Mouse (Mus musculus) kidney, adult 9 months (tissue): ENCODE results near the gene Vwa3b.

Experiments
- DNase-seq: peaks from one replicate; pipeline ENCODE4 v3.0.0; 2022

Vwa3b gene

DNA sequence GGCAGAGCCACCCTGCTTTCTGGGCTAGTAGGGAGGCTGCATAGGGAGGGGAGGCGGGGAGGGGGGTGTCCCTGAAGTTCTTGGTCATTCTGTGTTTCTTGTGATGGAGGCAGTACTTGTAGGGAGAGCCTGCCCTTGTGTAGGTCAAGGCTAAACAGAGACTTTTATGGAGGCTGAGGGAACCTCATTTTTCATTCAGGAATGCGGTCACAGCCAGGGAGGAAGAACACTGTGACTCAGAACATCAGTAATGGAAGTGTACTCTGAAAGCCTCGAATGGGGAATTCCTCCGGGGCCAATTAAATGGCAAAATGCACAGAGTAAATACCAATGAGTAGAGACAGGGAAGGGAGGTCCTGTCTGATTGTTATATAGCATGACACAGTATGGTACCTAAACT is 37.4 kb downstream of the Vwa3b start:
- DNase-seq: peak; percentile 22

DNA sequence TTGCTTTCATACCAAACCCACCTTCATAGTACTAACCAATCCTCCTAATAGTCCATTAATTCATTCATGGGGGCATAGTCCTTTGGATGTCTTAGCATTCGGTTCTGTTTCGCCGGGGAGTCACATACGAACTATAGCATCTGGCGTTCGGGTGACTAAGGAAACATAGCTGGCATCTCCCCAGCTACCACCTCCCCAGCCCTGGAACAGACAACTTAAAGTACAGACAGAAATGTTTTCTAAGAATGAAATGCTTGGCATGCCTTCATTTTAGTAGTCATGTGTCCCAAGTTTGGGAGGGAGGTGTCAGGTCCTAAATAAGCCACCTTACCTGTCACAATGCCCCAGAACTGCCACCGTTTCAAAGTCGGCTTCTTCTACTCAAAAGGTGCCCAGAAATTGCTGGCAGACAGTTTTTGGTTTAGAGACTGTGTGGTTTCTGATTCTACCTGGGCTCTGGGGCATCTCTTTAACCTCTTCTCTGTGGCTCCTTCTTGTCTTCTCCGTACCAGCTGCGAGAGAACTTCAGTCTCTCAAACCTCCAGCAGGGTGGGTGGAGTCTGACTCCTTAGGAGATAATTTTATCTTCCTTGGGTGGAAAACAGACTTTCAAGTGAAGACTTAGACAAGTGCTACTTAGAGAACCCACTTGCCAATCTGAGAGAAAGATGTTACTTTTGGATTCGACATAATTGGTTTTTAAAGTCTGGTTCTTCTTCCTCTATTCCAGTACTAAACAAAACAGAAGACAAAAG is 39.4 kb downstream of the Vwa3b start:
- DNase-seq: no peak

DNA sequence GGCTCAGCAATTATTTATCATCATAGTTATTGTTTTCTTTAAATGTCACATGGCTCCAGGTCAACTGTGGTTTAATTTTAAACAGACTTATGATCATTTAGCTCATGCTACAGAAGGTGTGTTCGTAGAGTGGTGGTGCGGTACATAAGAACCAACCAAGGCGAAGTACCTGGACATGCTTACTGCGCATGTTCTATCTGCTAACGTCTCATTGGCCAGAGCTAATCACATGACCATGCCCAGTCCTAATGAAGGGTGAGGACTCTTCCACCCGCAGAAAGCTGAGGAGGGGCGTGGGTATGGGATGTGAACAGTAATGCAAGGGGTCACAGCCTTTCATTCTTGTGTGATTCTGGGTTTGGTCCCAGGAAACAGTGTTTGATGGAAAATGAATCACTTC is 49.4 kb downstream of the Vwa3b start:
- no peak for DNase-seq

DNA sequence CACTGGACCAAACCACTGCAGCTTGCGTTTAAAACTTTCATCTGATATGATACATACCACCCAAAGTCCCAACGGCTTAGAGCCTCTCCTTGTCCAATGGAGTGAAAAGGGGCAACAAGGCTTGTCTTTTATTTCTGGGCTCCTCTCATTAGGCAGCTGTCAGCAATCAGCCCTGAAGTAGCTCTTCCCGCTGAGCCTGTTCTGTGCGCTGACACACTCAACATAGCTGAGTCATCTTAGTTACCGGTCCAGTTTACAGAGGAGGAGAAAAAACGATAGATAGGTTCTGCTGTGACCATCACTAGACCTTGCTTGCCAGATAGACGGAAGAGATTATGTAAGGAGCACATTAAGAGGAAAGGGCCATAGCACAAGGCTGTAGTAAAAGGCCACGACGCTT is 50.9 kb downstream of the Vwa3b start:
- DNase-seq: no peak

DNA sequence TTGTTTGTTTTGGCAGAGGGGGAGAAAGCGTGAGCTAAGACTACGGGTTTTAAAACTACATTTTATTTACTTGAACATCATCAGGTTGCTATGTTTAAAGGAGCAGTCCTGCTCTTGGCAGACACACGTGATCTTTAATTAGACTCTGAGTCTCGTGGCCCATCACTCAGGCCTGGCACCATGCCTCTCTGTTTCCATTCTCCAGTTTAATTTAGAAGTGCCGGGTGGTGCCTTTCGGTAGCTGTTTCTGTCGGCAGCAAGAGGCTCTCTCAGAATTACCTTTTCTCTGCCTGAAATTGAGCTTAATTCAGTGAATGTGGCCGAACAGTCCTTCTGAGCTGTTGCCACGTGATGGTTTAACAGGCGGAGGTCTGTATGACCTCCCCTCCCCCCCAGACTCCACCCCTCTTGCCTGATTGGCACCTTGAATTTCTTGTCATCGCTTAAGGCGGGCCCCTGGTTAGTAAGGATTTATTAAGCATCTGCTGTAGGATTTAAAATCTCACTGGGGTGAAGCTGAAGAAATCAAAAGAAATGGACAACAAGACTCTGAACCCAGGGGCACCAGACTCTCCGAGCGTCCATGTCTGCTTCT is 51.7 kb downstream of the Vwa3b start:
- DNase-seq: peak; percentile 40

DNA sequence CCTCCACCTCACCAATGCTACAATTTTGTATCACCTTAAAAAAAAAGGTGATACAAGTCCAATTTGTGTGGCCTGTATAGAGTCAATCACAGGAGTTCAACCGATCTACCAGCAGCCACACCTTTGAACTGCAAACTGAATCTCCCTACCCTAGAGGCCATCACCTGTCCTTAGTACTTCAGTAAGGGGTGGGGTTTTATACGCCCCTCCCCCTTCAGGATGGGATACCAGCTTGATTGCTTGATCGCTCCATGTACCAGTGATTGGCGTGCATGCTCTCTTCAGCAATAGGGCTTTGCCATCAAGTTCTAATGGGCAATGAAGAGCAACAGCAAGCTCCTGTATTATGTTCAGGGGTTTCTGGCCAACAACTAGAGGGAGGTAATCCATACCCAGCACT is 54.0 kb downstream of the Vwa3b start:
- no peak for DNase-seq

DNA sequence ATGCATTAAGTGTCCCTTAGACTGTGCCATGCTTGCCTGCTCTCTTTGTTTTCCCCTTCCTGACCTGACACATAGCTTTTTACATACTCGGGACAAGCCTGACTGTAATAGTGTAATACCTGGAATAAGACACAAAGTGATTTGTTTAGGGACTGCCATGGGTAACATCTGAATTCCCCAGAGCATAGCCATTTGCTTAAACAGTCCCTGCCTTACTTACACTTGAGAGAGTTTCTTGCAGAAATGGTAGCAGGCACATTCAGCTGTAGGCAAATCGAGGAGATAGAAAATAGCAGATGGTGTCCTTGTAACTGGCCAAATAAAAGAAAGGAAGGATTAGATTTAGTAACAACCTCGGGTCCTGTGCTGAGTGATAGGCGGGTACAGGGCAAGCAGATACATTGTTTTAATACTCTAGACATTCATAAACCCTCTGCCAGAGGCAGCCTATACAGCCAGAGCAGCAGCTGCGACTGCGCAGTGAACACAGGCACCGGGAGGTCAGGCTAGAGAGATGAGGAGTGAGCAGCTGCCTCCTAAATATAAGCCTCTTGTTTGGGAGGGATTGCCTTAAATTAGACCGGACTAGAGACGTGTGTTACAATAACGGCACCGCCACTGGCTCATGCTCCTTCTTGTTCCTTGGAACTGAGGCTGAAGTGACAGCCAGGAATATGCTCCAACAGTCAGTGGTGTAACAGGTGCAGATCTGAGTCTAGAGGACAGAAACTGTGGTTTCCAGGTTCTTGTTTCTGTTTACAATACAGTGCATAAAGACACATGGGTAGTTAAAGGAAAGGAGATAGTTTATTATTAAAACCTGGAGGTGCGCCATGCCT is 55.2 kb downstream of the Vwa3b start:
- DNase-seq: no peak

DNA sequence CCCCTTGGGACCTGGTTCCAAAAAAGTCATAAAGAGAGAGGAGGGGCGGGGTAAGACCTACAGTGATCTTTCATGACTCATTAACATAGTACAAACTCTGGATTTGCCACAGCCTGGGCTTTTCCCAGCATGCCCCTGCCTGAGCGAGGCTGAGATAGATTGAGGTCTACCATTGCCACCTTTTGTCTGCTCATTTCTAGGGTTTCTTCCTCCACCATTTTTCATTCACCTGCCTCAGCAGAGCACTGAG is 55.7 kb downstream of the Vwa3b start:
- DNase-seq: no peak

DNA sequence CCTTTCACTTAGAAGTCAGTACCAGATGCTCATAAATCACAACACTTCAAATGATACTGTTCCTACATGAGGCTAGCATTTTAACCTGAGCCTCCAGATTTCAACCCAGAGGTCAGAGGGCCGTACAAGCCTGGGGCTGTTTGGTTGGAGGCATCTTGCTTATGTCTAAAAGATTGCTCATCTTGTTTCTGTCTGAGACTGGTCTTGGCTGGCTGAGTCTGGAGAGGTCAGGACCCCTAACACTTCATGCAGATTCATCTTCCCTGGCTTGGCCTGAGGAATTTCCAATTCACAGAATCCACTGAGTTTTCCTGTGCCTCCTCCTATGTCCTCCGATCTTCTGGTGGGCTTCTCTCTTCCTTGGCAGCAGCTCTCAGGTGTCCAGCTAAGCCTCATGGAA is 57.7 kb downstream of the Vwa3b start:
- no peak for DNase-seq

DNA sequence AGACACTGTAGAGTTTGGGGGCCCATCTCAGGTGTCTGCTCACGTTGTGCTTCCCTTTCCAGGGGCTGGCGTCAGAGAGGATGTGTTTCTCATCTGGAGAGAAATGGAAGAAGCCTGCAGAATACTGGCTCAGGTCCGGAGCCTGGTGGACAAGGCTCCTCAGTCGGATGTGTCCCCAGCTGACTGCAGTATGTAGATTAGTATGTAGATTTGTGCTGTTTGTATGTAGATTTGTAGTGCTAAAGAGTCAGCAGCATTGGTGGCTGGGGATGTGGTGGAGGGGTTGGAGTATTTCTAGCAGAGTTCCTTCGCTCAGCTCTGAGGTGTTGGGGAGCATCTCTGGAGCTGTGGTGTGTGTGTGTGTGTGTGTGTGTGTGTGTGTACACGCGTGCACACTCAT is 58.8 kb downstream of the Vwa3b start:
- DNase-seq: no peak

DNA sequence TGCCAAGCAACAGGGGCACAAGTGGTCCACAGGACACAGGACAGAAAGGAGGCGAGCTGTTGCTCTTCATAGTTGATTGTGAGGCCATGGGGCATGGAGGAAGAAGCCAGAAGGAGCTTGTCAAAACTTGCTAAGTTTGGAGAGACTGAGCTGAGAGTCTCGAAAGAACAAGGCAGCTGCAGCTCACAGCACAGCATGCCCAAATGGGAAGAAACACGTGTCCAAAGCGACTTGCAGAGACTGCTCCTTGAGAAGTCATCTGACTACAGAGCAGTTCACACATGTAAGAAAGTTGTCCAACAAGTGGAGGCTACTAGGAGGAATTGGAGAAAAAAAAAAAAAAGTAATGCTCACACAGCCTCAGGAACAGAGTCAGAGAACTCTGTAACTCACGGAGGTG is 62.8 kb downstream of the Vwa3b start:
- no peak for DNase-seq

DNA sequence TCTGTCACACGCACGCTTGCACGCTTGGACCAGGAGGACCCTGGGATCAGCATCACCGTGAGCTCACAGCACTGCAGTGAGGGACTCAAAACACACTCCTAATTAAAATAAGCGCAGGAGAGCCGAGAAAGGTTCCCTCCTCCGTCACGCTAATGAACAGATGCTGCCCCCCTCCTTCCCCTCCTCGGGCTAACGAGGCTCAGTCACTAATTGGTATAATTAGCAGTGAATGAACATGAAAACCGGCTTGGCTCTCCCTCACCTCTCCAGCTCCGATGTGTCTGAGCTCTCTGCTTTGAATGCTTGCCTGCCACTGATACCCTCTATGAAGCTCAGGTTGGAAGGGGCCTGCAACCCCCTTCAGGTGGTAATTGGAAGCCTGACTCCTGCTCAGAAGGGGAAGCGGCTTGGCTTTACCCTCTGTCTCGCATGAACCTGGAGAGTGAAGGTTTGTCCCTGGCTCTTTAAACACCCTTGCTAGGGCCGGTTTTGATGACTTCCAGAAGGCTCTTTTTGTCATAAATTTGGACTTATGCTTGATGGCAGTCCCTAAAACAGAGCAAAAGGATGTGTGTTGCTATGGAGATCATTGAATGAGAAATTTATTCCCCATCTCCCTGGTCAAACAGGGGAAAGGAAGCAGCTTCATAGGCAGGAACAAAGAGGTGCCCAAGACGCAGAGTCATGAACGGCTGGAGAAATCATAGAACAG is 71.1 kb downstream of the Vwa3b start:
- DNase-seq: no peak

DNA sequence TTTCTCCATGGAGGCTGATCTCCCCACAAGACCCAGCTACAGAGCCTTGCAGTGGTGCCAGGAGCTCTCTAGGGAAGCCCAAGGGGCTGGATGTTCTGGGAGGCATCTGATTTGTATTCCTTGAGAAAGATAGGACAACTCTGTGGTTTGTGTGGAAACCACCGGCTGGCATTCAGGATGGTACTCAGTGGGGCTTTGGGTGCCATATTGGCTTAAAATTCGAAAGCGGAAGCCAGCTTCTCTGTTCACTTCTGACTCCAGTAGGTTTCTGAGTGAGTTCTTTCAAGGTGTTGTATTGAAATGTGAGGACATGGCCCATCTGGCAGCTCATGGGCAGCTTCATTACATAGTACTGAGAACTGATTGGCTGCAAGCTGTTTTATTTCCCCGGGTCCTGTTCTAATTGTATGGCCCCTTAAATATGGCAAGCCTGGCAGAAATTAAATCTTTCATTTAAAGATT is 71.7 kb downstream of the Vwa3b start:
- no peak for DNase-seq

DNA sequence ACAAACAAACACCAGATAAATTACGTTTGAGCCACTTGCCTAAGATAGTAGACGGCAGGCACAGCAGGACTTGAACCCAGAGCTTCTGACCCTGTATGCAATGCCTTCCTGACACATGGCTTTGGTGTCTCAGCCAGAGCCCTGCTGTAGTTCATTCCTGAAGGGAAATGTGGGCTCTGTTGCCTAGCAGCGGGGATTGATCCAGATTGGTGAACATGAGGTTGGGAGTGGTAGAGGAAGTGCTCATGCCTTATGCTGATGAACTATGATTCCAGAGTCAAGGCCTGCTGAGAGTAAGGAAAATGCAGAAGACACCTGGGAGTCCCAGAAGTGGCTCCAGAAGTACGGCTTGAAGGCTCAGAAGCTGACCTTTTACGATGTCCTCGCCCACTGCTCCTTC is 74.0 kb downstream of the Vwa3b start:
- no peak for DNase-seq

DNA sequence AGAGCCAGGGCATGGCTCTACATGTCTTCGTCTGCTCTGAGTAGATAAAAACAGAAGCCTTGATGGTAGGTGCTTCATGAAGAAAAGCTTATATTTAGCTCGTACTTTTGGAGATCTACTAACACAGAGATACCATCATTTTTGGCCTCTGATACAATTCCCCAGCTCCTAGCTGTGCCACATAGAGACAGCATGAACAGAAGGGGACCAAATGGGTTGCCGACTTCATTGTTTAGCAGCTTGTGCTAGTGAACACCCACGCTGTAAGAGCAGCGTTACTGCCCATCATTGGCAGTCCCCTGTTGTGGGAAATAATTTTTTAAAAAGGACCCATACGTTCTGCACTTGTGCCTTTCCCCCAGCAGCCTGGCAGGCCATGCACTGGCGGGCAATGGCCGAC is 74.6 kb downstream of the Vwa3b start:
- no peak for DNase-seq

DNA sequence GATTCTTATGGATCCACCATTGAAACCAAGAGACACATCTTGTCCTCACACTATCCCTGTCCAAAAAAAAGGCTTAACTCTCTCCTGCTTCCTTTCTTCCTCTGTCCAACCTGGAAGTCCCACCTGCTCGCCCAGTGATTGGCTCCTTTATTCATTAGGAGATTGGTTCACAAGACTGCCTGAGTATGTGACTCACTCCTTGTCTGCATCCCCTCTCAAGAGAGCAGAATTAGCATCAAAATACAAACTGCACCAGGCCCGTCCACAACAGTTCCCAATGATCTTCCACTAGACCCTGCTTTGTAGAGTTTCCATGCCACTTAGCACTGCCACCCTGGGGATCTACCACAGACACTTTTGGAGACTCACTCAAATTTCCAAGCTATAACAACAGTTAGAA is 75.3 kb downstream of the Vwa3b start:
- no peak for DNase-seq

DNA sequence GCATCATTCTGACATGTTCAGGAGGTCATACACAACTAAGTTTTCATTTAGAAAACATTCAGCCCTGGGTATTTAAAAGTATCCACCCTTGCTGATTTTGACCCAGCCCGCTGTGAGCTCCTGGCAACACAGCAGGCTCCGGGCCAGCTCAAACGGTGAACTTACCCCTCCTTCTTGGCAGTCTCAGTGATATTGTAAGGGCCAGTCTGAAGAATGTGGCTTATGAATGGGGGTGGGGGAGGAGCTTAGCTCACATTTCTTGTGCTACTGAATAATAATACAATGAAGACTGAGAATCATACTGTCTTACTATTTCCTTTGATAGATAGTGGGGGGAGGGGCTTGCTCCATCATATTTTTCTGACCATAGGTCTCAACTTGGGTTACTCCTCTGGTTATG is 78.8 kb downstream of the Vwa3b start:
- no peak for DNase-seq

DNA sequence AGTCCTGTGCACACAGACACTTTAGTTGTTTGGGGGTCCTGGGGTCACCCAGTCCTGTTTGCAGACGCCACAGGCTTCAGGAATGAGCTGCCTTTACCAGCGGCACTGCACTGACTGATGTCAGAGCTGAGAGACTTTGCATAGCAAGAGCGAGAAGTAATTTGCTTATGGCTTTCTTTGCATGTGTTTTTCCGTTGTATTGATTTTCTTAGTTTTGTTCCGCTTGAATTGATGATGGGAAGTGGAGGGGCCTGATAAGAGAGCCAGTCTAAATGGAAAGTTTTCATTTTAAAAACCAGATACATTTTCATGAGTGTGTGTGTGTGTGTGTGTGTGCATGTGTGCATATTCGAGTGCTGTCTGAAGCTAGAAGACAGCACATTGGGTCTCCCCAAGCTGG is 87.4 kb downstream of the Vwa3b start:
- no peak for DNase-seq

DNA sequence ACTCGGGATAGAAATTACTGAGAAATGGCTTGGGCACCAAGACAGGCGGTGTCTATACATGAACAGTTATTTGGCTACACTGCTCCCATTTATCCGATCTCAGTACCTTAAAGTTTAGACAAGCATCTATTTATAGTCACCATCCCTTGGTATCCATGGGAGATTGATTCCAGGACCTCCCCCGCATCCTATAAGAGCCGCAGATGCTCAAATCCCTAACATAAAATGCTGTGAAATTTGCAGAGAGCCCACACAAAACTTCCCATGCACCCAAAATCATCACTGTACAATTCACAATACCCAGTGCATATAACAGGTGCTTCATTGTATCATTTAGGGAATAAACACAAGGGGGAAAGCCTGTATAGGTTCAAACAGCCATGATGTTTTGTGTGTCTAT is 89.5 kb downstream of the Vwa3b start:
- DNase-seq: no peak

DNA sequence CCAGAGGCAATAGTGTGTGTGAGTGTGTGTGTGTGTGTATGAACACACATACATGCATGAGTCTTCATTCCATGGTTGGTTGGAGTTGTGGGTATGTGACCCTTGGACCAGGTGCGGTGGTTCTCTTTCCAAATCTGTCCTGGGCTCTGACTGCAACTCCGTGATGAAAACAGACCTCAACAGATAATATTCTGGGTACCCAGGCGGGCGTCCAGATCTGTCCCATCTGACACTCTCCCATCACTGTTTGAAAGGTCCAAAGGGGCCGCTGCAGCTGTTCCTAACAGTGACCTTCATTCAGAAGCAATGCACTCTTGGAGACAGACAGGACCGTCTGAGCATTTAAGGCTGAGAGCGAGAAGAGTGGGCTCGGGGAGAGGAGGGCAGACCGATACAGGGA is 90.2 kb downstream of the Vwa3b start:
- DNase-seq: no peak

DNA sequence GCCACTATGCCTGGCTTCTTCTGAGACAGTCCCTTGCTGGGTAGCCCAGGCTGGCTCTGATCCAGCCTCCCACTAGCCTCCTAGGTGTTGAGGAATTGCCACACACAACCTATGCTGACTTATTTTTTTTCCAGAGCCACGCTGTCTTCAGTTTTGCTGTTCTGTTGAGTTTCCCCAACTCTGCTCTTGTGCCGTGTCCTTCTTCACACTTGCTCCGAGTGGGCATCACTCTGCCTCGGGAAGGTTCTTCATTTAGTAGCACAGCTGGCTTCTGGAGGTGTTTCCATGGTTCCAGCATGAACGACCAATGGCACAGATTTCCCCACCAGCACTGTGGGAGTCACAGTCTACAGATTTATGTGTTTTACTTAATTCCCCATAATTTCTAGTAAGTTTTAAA is 91.6 kb downstream of the Vwa3b start:
- DNase-seq: no peak

DNA sequence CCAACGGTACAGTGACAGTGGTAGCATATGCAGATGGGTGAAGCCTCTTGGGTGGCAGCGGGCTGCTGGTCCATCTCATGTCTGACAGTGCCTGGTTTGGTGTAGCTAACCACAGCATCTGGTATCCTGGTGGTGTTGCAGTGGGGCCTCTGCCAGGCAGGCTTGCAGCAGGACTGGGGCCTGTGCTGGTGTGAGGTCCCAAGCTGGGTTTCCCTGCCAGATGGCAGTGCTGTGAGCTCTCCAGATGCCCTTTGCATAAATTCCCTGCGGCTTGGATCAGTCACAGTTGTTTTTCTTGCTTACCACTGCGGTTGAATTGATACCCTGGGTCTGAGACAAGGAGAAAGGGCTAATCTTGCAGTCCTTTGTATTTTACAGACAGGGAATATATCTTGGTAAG is 95.9 kb downstream of the Vwa3b start:
- no peak for DNase-seq

DNA sequence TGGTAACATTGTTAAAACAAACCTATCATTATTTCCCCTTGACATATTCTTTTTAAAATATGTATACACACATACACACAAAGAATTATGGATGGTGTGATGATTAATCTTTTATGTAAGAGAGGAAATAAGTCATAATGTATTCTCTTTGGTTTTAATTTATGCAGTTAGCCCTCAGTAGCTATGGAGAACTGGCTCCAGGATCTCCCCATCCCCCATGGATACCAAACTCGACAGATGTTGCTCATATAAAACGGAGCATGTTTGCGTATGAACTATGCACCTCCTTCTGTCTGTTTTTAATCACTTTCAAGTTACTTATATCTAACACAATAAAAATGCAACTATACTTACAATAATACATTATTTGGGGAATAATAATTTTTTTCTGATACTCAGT is 96.4 kb downstream of the Vwa3b start:
- no peak for DNase-seq
